Mouse (Mus musculus) small intestine, adult 2 months (tissue): Measurements from ENCODE around the gene Casp7. TPM values are rescaled to one million over a fixed set of nuclear protein-coding genes. Genes with fewer than 3 reads are reported as not detected.
"Not testable (repeated sequence)": the region's sequence is repeated elsewhere in the genome, so short reads cannot be mapped to it uniquely, and the experiment has no call there.

Source experiments
- H3K27ac ChIP-seq: fragments of 200-500 bp; 2 replicates; pipeline ENCODE4 v1.5.1; 2012; ENCODE audit warnings: low read depth, low read length, control low read depth, inconsistent platforms; ENCODE audit not compliant: insufficient read depth
- H3K27me3 ChIP-seq: fragments of 200-500 bp; 2 replicates; pipeline ENCODE4 v1.6.1; 2012; ENCODE audit warnings: mild to moderate bottlenecking, moderate library complexity, low read length, inconsistent platforms; ENCODE audit not compliant: control insufficient read depth, insufficient read depth
- H3K36me3 ChIP-seq: fragments of 200-500 bp; 2 replicates; pipeline ENCODE4 v1.6.1; 2012; ENCODE audit warnings: mild to moderate bottlenecking, low read length, control low read depth, inconsistent platforms; ENCODE audit not compliant: control insufficient read depth, insufficient read depth
- H3K4me1 ChIP-seq: fragments of 200-500 bp; 2 replicates; pipeline ENCODE4 v1.6.1; 2012; ENCODE audit warnings: low read length, inconsistent platforms, mixed read lengths; ENCODE audit not compliant: control insufficient read depth, insufficient read depth, insufficient read length
- H3K4me3 ChIP-seq: fragments of 200-500 bp; 2 replicates; pipeline ENCODE4 v1.5.1; 2012; ENCODE audit warnings: low read depth, mild to moderate bottlenecking, control low read depth, inconsistent platforms, low read length, moderate library complexity
- CTCF ChIP-seq: fragments of 200-500 bp; IDR thresholded peaks from 2 replicates; pipeline ENCODE4 v1.5.1; 2012; ENCODE audit warnings: low read depth, mild to moderate bottlenecking, control low read depth, inconsistent platforms, low read length, moderate library complexity, mixed read lengths; ENCODE audit not compliant: insufficient replicate concordance, insufficient read length; ENCODE audit errors: extremely low read depth
- POLR2A ChIP-seq: fragments of 200-500 bp; IDR thresholded peaks from 2 replicates; pipeline ENCODE4 v1.6.1; 2012; ENCODE audit warnings: low read depth, mild to moderate bottlenecking, control low read depth, inconsistent platforms, low read length, moderate library complexity
- whole genome bisulfite sequencing: fragments of 180-500 bp; shearing (Covaris S2); methylation state at CpG from one replicate; pipeline ENCODE4 v1.1.7; 2018; 5-methylcytosine and 5-hydroxymethylcytosine counted together
- polyA plus RNA-seq: library from polyadenylated mRNA; depleted of rRNA; stranded (reverse); fragments of >200 nt; gene quantifications from 2 replicates; pipeline ENCODE4 v1.2.3, GENCODE M21; 2012; rRNA removed

Gene Casp7
- 57.2 and 112 TPM in 2 replicates for polyA plus RNA-seq

DNA sequence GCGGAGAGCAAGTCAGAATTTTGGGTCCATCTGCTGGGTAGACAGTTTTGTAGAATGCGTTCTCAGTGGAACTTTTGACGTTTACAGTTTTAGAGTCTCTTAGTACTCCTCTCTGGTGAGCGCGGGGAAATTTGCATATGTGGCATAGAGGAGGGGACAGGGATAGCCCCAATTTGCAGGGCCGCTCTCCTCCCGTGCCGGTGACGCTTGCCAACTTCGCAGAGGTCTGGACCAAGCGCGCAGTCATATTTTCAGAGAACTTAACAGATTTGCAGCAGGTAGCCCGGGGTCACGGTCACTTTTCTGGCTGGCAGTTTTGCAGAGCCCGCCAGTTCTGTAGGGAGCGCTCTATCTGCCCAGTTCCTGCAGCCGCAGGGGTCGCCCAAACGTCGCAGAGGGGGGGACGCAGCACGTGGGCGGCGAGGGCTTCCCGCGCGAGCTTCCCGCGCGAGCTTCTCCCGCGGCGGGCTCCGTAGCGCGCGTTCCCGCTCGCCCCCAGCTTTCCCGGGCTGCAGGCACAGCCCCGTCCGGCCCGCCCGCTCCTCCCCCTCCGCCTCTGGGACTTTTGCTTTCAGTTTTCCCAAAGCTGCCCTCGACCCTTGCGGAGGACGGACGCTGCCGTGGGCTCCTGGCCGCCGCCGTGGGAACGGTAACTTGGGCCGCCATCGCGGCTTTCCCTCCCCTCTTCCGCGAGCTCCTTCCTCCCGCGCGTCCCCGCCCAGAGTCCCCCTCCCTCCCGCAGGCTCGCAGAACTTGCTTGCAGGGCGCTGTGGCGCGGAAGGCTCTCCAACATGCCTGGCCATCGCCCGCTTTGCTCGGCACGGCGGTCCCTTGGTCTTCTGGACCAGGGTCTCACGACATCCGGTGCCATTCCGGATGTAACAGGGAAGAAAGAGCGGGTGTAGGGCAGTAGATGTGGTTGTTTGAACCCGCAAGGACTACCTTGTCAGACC, at the start of gene Casp7:
Casp7 (plus strand) TSS at position 461 of the 953 bp plus-strand sequence.
- Histone ChIP-seq H3K36me3 (peaks cover 5% of the 10 kb centered on the region; the same call in 1 of the 2 replicates), H3K4me1 (peaks cover 27% of the 10 kb centered on the region)
- WGBS: under 1% methylated on average over 78 of the region's 78 CpGs

DNA sequence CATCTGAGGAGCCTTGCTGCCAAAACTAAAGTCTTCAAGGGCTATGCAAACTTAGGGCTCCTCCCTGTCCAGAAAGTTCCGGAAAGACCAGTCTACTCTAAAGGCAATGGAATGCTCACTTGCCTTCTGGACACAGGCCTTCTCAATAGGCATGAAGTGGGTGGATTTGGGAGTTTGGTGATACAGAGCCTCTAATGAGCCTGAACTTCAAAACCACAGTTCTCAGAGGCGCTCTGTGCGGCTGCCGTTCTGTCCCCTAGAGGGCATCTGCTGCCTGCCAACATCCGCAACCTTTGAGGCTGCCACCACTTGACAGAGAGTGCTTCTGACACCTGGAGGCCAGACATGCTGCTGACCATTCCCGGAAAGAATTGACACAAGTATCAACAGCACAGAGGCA, 47.6 kb upstream of the Casp7 start:
- H3K36me3 ChIP-seq: no peaks in the 10 kb centered on the region

More for the DNA sequence above, at the start of gene Casp7:
- H3K4me3 ChIP-seq: peak within 1 kb of the TSS; percentile 75
- TF ChIP-seq CTCF (no peak), POLR2A (peak; percentile 81)
- H3K27me3 ChIP-seq: no peaks in the 10 kb centered on the region
- H3K27ac ChIP-seq: peak within 1 kb of the TSS; percentile 97

GRCm38 (mm10) chr19:56353689-56354088, 43.2 kb upstream of the Casp7 start:
- no peak for TF ChIP-seq POLR2A
- no peak for TF ChIP-seq CTCF
- no peak overlapping the region for H3K27ac ChIP-seq
- H3K27me3 ChIP-seq: no peaks in the 10 kb centered on the region
- no peak overlapping the region for H3K4me3 ChIP-seq
- WGBS: 81% methylated on average over 10 of the region's 10 CpGs
- H3K4me1 ChIP-seq: peaks cover 7% of the 10 kb centered on the region; the same call in 1 of the 2 replicates
- no peaks in the 10 kb centered on the region for H3K36me3 ChIP-seq

More for the DNA sequence above, 47.6 kb upstream of the Casp7 start:
- peak; percentile 51; the same call in 1 of the 2 replicates for TF ChIP-seq CTCF
- TF ChIP-seq POLR2A: no peak
- Histone ChIP-seq H3K27ac (no peak overlapping the region), H3K4me1 (no peaks in the 10 kb centered on the region), H3K4me3 (no peak overlapping the region), H3K27me3 (no peaks in the 10 kb centered on the region)
- WGBS: 27% methylated on average over 6 of the region's 6 CpGs

GRCm38 (mm10) chr19:56355201-56355600, 41.7 kb upstream of the Casp7 start:
- no peaks in the 10 kb centered on the region for H3K27me3 ChIP-seq
- no peak for TF ChIP-seq POLR2A
- no peak for TF ChIP-seq CTCF
- H3K27ac ChIP-seq: no peak overlapping the region
- no peak overlapping the region for H3K4me3 ChIP-seq
- peaks cover 7% of the 10 kb centered on the region; the same call in 1 of the 2 replicates for H3K4me1 ChIP-seq
- no peaks in the 10 kb centered on the region for H3K36me3 ChIP-seq
- WGBS: 88% methylated on average over 12 of the region's 12 CpGs

DNA sequence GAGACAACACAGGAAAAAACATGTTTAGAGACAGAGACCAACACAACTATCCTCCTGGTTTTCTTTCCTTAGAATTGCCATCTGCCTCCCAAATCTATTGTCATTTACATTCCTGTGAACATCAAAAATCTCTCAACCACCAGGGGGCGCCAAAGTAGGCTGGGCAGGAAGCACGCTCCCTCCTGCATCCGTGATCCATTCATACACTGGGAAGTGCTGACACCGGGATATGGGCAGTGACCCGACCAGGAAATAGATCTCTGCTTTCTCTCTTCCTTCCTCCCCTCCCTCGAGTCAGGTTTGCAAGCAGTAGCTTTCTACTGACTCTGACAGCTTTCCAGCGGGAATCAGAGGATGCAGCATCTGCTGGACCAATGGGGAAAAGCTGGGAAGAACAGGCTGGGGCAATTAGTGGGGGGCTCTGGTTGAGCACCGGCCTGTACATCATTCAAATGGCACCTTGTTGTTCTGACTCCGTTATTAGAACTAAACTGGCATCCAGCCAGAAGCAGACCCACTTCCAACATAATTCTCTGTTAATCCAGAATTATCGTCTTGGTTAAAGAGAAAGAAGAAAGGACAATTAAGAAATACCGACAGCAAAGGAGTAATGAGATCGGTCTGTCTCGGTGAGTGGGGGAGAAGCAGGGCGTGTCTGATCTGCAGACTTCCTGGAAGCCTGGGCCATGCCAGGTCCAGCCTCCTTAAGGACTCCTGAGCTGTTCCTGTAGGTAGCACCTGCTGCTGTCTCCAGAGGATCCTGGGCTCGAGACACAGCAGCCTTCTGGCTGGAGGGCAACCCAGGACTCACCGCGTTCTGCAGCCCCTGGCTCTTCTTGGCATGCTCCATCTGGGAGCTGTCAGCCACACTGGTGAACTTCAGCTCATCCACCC, 40.2 kb upstream of the Casp7 start:
- peak overlapping the region; percentile 76 for H3K4me3 ChIP-seq
- TF ChIP-seq CTCF: peak; percentile 90
- peak; percentile 35; the same call in 1 of the 2 replicates for TF ChIP-seq POLR2A
- no peaks in the 10 kb centered on the region for H3K27me3 ChIP-seq
- WGBS: 13% methylated on average over 17 of the region's 17 CpGs
- H3K4me1 ChIP-seq: peaks cover 7% of the 10 kb centered on the region; the same call in 1 of the 2 replicates
- H3K27ac ChIP-seq: peak overlapping the region; percentile 83
- no peaks in the 10 kb centered on the region for H3K36me3 ChIP-seq

GRCm38 (mm10) chr19:56357374-56357708, 39.6 kb upstream of the Casp7 start:
- 19% methylated on average over 2 of the region's 2 CpGs for WGBS
- H3K36me3 ChIP-seq, H3K27me3 ChIP-seq, H3K4me1 ChIP-seq: not testable (repeated sequence)
- peak overlapping the region; percentile 76 for H3K4me3 ChIP-seq
- peak overlapping the region; percentile 83 for H3K27ac ChIP-seq

- 73% methylated on average over 2 of the region's 2 CpGs for WGBS
- Histone ChIP-seq H3K4me3 (no peak overlapping the region), H3K27ac (no peak overlapping the region), H3K27me3 (no peaks in the 10 kb centered on the region), H3K36me3 (no peaks in the 10 kb centered on the region), H3K4me1 (peaks cover 7% of the 10 kb centered on the region; the same call in 1 of the 2 replicates)
- TF ChIP-seq POLR2A (no peak), CTCF (no peak)
These were observed 38.0 kb upstream of the Casp7 start for GRCm38 (mm10) chr19:56358890-56359289.
